Mouse (Mus musculus) T-helper 1 cell (primary cell): ENCODE data around the gene Il34.

ENCODE experiments used
- in situ Hi-C: fragments of 300-600 bp; cut with MboI, MseI; formaldehyde crosslinking; loops from one replicate; pipeline ENCODE4 v1.15.1; 2025; ENCODE audit warnings: high pct_unique_total_duplicates

The Il34 gene

GRCm38 (mm10) chr8:110779924-110780718, 25.6 kb downstream of the Il34 start:
- in situ Hi-C loops = no loop called here

- in situ Hi-C loops = no loop called here
Observed at GRCm38 (mm10) chr8:110776335-110776734, 29.4 kb downstream of the Il34 start.

- in situ Hi-C loops = no loop called here
Observed at GRCm38 (mm10) chr8:110775721-110776120, 30.0 kb downstream of the Il34 start.

GRCm38 (mm10) chr8:110775316-110775715, 30.4 kb downstream of the Il34 start:
- in situ Hi-C loops = no loop called here

- in situ Hi-C loops = no loop called here
Observed at GRCm38 (mm10) chr8:110774725-110775124, 31.0 kb downstream of the Il34 start.

- in situ Hi-C loops = no loop called here
Observed at GRCm38 (mm10) chr8:110774047-110774446, 31.7 kb downstream of the Il34 start.

- in situ Hi-C loops = no loop called here
Observed at GRCm38 (mm10) chr8:110772452-110772851, 33.3 kb downstream of the Il34 start.

GRCm38 (mm10) chr8:110767261-110767660, 38.5 kb downstream of the Il34 start:
- in situ Hi-C loops = no loop called here

- in situ Hi-C loops = no loop called here
Observed at GRCm38 (mm10) chr8:110764671-110765070, 41.1 kb downstream of the Il34 start.

- in situ Hi-C loops = no loop called here
Observed at GRCm38 (mm10) chr8:110761988-110762387, 43.7 kb downstream of the Il34 start.

GRCm38 (mm10) chr8:110761185-110761584, 44.5 kb downstream of the Il34 start:
- in situ Hi-C loops = no loop called here

GRCm38 (mm10) chr8:110760280-110760940, 45.3 kb downstream of the Il34 start:
- in situ Hi-C loops = no loop called here

- in situ Hi-C loops = loop anchor here (10.0 kb wide), 1 partner anchor 49 kb away; the partner anchor contains the start of gene Il34
Observed at GRCm38 (mm10) chr8:110756196-110756595, 49.5 kb downstream of the Il34 start.

- in situ Hi-C loops = loop anchor here (10.0 kb wide), 1 partner anchor 49 kb away; the partner anchor contains the start of gene Il34
Observed at GRCm38 (mm10) chr8:110755511-110756170, 50.1 kb downstream of the Il34 start.

- in situ Hi-C loops = loop anchor here (10.0 kb wide), 1 partner anchor 50 kb away; the partner anchor contains the start of gene Il34
Observed at GRCm38 (mm10) chr8:110754713-110755112, 51.0 kb downstream of the Il34 start.

- in situ Hi-C loops = loop anchor here (10.0 kb wide), 1 partner anchor 53 kb away; the partner anchor contains the start of gene Il34
Observed at GRCm38 (mm10) chr8:110751490-110751889, 54.2 kb downstream of the Il34 start.

- in situ Hi-C loops = loop anchor here (10.0 kb wide), 1 partner anchor 55 kb away; the partner anchor contains the start of gene Il34
Observed at GRCm38 (mm10) chr8:110750269-110750668, 55.5 kb downstream of the Il34 start.

- in situ Hi-C loops = loop anchor here (10.0 kb wide), 1 partner anchor 55 kb away; the partner anchor contains the start of gene Il34
Observed at GRCm38 (mm10) chr8:110749500-110750170, 56.1 kb downstream of the Il34 start.

- in situ Hi-C loops = no loop called here
Observed at GRCm38 (mm10) chr8:110746661-110747060, 59.1 kb downstream of the Il34 start.

GRCm38 (mm10) chr8:110745162-110745561, 60.6 kb downstream of the Il34 start:
- in situ Hi-C loops = no loop called here

- in situ Hi-C loops = no loop called here
Observed at GRCm38 (mm10) chr8:110742452-110742818, 63.3 kb downstream of the Il34 start.
